Mouse (Mus musculus) layer of hippocampus, postnatal 36 days (tissue): ENCODE results near the gene Trex2. TPM values are rescaled to one million over a fixed set of nuclear protein-coding genes. Genes with fewer than 3 reads are reported as not detected.
A peak's percentile ranks its signal among the peaks of the same experiment; 100 is the strongest.
"Not testable (repeated sequence)": the region's sequence is repeated elsewhere in the genome, so short reads cannot be mapped to it uniquely, and the experiment has no call there.

Experiments used
- DNase-seq, 2 experiments: peaks; one replicate each; pipeline ENCODE4 v3.0.0; 2022
- total RNA-seq, 2 experiments: library from RNA; stranded (reverse); gene quantifications; 2 replicates each; pipeline ENCODE4 v1.2.3; 2021

Trex2 gene
- total RNA-seq, 2 experiments from 2014 or later, result not detected

- no peak for DNase-seq
Observed at GRCm38 (mm10) chrX:73412767-73413166, 22.4 kb downstream of the Trex2 start.

DNA sequence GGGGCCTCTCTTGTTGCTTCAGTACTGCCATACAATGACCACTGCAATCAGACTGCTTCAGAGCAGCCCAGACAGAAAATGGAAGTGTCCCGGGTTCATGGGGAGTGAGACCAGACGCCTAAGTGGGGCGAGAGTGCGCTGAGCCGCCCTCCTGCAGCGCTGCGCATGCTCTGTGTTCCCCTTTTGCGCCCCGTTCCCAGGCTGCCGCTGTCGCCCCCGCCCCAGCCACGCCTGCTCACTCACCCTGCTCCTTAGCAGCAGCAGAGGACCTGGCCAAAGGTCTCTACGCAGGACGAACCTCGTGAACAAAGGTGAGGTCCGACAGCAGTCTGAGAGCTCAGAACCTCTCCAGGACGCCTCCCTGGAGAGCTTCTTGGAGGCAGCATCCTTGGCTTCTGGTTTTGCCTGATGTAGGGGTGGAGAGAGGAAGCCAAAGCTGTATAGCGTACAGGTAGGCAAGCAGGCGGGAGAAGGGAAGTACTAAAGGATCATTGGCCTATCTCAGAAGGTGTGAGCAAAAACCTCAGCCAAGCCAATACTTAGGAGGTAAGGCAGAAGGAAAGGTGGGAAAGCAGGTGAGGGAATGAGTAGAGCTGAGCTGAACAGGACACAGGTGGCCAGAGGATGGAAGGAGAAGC, 24.1 kb downstream of the Trex2 start, which contains the start of gene Zfp92:
Gene Zfp92 (plus strand): TSS at position 217 of the 638 bp plus-strand sequence.
- peak; percentile 21 to 27 for DNase-seq

GRCm38 (mm10) chrX:73401616-73402015, 33.5 kb downstream of the Trex2 start:
- no peak for DNase-seq

- no peak for DNase-seq
Observed at GRCm38 (mm10) chrX:73400951-73401350, 34.2 kb downstream of the Trex2 start.

- not testable (repeated sequence) for DNase-seq
Observed at GRCm38 (mm10) chrX:73398636-73399035, 36.5 kb downstream of the Trex2 start, which contains the start of gene Gm18336. Gene Gm18336, minus strand, starts transcription at chrX:73398736.

DNA sequence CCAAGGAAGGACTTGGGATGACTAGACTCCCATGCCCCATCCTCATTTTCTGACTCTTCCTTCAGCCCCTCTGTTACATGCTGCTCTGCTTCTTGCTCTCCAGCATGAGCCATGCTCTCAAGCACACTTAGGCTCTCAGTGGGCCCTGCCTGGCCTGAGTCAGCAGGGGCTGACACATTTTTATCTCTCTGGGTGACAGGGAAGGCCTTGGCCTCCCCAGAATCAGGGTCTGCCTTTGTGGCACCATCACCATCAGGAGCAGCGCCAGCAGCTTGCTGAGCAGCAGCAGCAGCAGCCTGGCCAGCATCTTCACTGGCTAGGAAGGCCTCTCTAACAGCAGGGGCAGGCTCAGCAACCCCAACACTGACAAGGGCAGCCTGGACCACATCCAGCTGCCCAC, 38.7 kb downstream of the Trex2 start:
- DNase-seq, result no peak

- DNase-seq, result no peak
Observed at GRCm38 (mm10) chrX:73391481-73391880, 43.7 kb downstream of the Trex2 start.

DNA sequence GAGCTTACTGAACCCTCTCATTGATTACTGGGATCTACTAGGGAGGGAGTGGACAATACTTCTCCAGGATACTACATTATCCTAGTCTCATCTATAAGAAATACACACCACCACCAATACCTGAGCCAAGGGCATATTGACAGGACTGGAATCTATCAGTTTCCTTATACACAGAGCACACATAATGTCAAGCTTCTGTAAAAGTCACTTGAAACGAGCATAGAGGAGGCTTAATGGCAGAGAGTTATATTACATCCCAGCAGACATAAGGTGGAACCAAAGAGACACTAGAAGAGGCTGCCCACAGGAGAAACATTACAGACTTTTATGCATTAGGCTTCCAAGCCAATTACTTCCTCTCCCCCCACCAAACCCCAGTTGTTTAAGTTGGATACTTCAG, 50.2 kb downstream of the Trex2 start:
- no peak for DNase-seq

- DNase-seq, result peak in 1 of 2 experiments; percentile 6
Observed at GRCm38 (mm10) chrX:73384419-73384818, 50.7 kb downstream of the Trex2 start.

Other genes starting within 250 kb of the Trex2 start
- 10 to 100 TPM in 1 of 2 experiments, 1 to 10 TPM in 1; 4.1 to 14.2 TPM for gene Xlr3b, start 243.1 kb downstream of the Trex2 start, total RNA-seq
- 1 to 10 TPM in 1 of 2 experiments, under 1 TPM in 1; 0.37 to 4.8 TPM for gene Xlr4b, start 221.0 kb downstream of the Trex2 start, total RNA-seq
- 10 to 100 TPM; 15.2 to 15.6 TPM for gene F8a, start 207.1 kb downstream of the Trex2 start, total RNA-seq
- under 1 TPM in 1 of 2 experiments, not detected in 1; 0.73 TPM for gene Xlr4c, start 192.2 kb downstream of the Trex2 start, total RNA-seq
- not detected for gene Xlr3c, start 170.0 kb downstream of the Trex2 start, total RNA-seq
- gene Xlr5a, start 142.4 kb downstream of the Trex2 start, total RNA-seq, result under 1 TPM in 1 of 2 experiments, not detected in 1; 0.33 TPM
- not detected for gene Xlr5c, start 142.4 kb downstream of the Trex2 start, total RNA-seq
- gene Gm45015, start 98.5 kb downstream of the Trex2 start, total RNA-seq, result not detected
- gene Zfp275, start 92.7 kb downstream of the Trex2 start, total RNA-seq, result 10 to 100 TPM; 11.4 to 11.5 TPM
- gene Gm18336, start 36.6 kb downstream of the Trex2 start, total RNA-seq, result under 1 TPM in 1 of 2 experiments, not detected in 1; 0.15 TPM
- gene Zfp92, start 24.2 kb downstream of the Trex2 start, total RNA-seq, result 1 to 10 TPM; 2.1 to 2.9 TPM
- gene Haus7, start 23.7 kb upstream of the Trex2 start, total RNA-seq, result 1 to 10 TPM; 5.8 to 8.0 TPM
- 10 to 100 TPM; 15.5 to 19.3 TPM for gene Bgn, start 48.3 kb upstream of the Trex2 start, total RNA-seq
- gene Atp2b3, start 67.7 kb upstream of the Trex2 start, total RNA-seq, result 100 to 1,000 TPM; 151 to 152 TPM
- under 1 TPM; 0.18 to 0.25 TPM for gene Dusp9, start 204.1 kb upstream of the Trex2 start, total RNA-seq
- gene Pnck, start 224.8 kb upstream of the Trex2 start, total RNA-seq, result 100 to 1,000 TPM; 107 to 123 TPM
- gene Slc6a8, start 237.8 kb upstream of the Trex2 start, total RNA-seq, result 100 to 1,000 TPM in 1 of 2 experiments, 10 to 100 TPM in 1; 92.0 to 100 TPM